Mouse (Mus musculus) limb, embryonic 14.5 days (tissue): ENCODE data around the gene Tnc. TPM values are rescaled to one million over a fixed set of nuclear protein-coding genes. Genes with fewer than 3 reads are reported as not detected.
"Not testable (repeated sequence)": the region's sequence is repeated elsewhere in the genome, so short reads cannot be mapped to it uniquely, and the experiment has no call there.

ENCODE experiments used
- ATAC-seq: fragments of 200-750 bp; cut with Nextera tagmentation; 2 replicates; pipeline ENCODE4 v1.8.0; 2017; ENCODE audit warnings: low read depth, moderate number of reproducible peaks, moderate TSS enrichment; ENCODE audit not compliant: low FRiP score
- DNase-seq: peaks from one replicate; pipeline ENCODE4 v3.0.0-alpha.2; 2015; ENCODE audit warnings: low spot score
- H3K27ac ChIP-seq: fragments of 300-500 bp; sonication (generic); replicated peaks from 2 replicates; pipeline ENCODE4 v1.5.1; 2014; ENCODE audit warnings: low read depth, mild to moderate bottlenecking, low read length, moderate library complexity, mixed read lengths
- H3K27me3 ChIP-seq: fragments of 300-500 bp; sonication (generic); 2 replicates; pipeline ENCODE4 v1.6.1; 2014; ENCODE audit warnings: low read length, mixed read lengths; ENCODE audit not compliant: control insufficient read depth, insufficient read depth
- H3K36me3 ChIP-seq: fragments of 300-500 bp; sonication (generic); 2 replicates; pipeline ENCODE4 v1.6.1; 2014; ENCODE audit warnings: mild to moderate bottlenecking, low read length, moderate library complexity, mixed read lengths; ENCODE audit not compliant: control insufficient read depth, insufficient read depth
- H3K4me1 ChIP-seq: fragments of 300-500 bp; sonication (generic); 2 replicates; pipeline ENCODE4 v1.6.1; 2014; ENCODE audit warnings: antibody characterized with exemption, low read length, mixed read lengths; ENCODE audit not compliant: control insufficient read depth, insufficient read depth
- H3K4me2 ChIP-seq: fragments of 300-500 bp; sonication (generic); replicated peaks from 2 replicates; pipeline ENCODE4 v1.6.1; 2014; ENCODE audit warnings: low read depth, mild to moderate bottlenecking, low read length, moderate library complexity; ENCODE audit not compliant: severe bottlenecking
- H3K4me3 ChIP-seq: fragments of 300-500 bp; sonication (generic); replicated peaks from 2 replicates; pipeline ENCODE4 v1.5.1; 2014; ENCODE audit warnings: low read length
- H3K9ac ChIP-seq: fragments of 300-500 bp; sonication (generic); 2 replicates; pipeline ENCODE4 v1.6.1; 2014; ENCODE audit warnings: mild to moderate bottlenecking, low read depth, low read length, moderate library complexity; ENCODE audit not compliant: severe bottlenecking
- H3K9me3 ChIP-seq: fragments of 300-500 bp; sonication (generic); 2 replicates; pipeline ENCODE4 v1.6.1; 2016; ENCODE audit warnings: low read length; ENCODE audit not compliant: control insufficient read depth
- POLR2A ChIP-seq: fragments of 200-500 bp; IDR thresholded peaks from 2 replicates; pipeline ENCODE4 v1.8.0; 2012; ENCODE audit warnings: inconsistent platforms, mild to moderate bottlenecking, moderate library complexity, borderline replicate concordance; ENCODE audit not compliant: insufficient read depth, insufficient read length; ENCODE audit errors: extremely low read depth
- WGBS: fragments of 180-500 bp; shearing (Covaris S2); extraction: QIAGEN DNeasy Blood & Tissue Kit; methylation state at CpG from one replicate; pipeline ENCODE4 v1.1.7; 2014; 5-methylcytosine and 5-hydroxymethylcytosine counted together
- polyA plus RNA-seq, 2 experiments: library from polyadenylated mRNA; depleted of rRNA in 1 of 2; stranded (reverse) in 1 of 2; unstranded in 1 of 2; fragments of >200 nt; fragmentation: Nextera tagmentation in 1 of 2; extraction: Ambion mirVana in 1 of 2; gene quantifications; 2 replicates each; pipeline versions ENCODE4 v1.2.1 to v1.2.3; 2012 to 2014

The Tnc gene
- polyA plus RNA-seq, 2 experiments: 58.2 to 73.8 TPM

DNA sequence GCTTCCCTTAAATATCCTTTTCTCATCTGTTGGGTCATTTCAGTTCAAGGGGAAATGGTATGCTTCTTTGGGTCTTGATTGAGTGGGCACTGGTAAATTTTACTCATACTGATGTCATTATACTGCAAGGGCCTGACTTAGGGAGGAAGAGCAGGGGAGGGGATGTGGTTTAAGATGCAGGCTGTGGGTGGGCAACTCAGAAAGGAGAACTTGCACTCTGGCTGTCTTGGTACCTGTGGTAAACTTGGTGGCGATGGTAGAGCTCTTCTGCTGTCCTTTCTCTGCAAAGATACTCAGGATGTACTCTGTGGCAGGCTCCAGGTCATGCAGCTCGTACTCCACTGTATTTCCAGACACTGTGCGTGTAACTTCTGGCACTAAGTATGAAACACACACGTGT is 75.9 kb downstream of the Tnc start:
- WGBS: 82% methylated on average over 4 of the region's 4 CpGs
- no peak for ATAC-seq
- Histone ChIP-seq H3K9ac (no peak overlapping the region), H3K4me1 (no peaks in the 10 kb centered on the region), H3K36me3 (peaks cover 38% of the 10 kb centered on the region), H3K9me3 (no peaks in the 10 kb centered on the region), H3K4me2 (no peak overlapping the region), H3K27ac (no peak overlapping the region), H3K4me3 (no peak overlapping the region), H3K27me3 (no peaks in the 10 kb centered on the region)
- no peak for TF ChIP-seq POLR2A
- DNase-seq: no peak

DNA sequence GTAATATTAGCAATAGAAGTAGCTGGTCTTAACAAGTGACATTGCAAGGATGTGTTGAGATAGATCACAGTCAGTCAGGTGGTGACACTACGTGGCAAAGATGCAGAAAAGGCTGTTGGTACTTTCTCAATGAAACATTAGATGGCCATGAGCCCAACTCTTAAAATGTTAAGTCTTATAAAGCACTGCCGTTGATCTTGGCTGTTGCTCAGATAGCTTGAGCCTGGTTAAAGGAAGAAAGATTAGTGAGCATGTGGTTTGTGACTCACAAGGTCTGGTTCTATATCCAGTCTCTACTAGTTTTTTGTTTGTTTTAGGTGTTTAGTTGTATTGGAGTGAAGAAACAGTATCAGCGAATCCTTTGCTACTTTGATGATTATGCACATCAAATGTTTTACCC is 76.9 kb downstream of the Tnc start:
- H3K27ac ChIP-seq: no peak overlapping the region
- no peak overlapping the region for H3K4me3 ChIP-seq
- WGBS: 81% methylated on average over 3 of the region's 3 CpGs
- no peaks in the 10 kb centered on the region for H3K27me3 ChIP-seq
- no peak for TF ChIP-seq POLR2A
- H3K4me1 ChIP-seq: no peaks in the 10 kb centered on the region
- DNase-seq (no peak), ATAC-seq (no peak)
- H3K9ac ChIP-seq: no peak overlapping the region
- no peaks in the 10 kb centered on the region for H3K9me3 ChIP-seq
- peaks cover 44% of the 10 kb centered on the region for H3K36me3 ChIP-seq
- no peak overlapping the region for H3K4me2 ChIP-seq

DNA sequence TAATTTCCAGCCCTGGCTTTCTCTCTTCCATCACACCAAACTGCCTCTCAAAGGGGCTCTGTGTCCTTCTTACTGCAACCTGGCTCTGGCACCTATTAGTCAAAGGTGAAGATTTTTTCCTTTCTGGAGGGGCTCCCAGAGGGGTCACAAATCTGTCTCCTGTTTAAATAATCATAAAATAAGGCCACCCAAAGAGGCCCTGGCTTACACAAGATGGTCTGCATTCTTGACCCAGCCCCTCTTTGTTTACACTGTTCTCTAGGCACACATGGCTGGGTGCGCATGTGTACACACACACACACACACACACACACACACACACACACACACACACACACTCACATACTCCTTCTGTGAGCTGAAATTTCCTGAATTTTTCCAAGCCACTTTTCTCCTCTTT is 83.4 kb downstream of the Tnc start:
- H3K36me3 ChIP-seq: peaks cover 41% of the 10 kb centered on the region
- no peaks in the 10 kb centered on the region for H3K4me1 ChIP-seq
- TF ChIP-seq POLR2A: no peak
- peak; percentile 55; the same call in 1 of the 2 replicates for ATAC-seq
- H3K9ac ChIP-seq: no peak overlapping the region
- no peaks in the 10 kb centered on the region for H3K27me3 ChIP-seq
- no peak overlapping the region for H3K4me2 ChIP-seq
- peak; percentile 15 for DNase-seq
- WGBS: 50% methylated on average over 1 of the region's 1 CpGs
- H3K4me3 ChIP-seq: no peak overlapping the region
- no peaks in the 10 kb centered on the region for H3K9me3 ChIP-seq
- H3K27ac ChIP-seq: no peak overlapping the region

DNA sequence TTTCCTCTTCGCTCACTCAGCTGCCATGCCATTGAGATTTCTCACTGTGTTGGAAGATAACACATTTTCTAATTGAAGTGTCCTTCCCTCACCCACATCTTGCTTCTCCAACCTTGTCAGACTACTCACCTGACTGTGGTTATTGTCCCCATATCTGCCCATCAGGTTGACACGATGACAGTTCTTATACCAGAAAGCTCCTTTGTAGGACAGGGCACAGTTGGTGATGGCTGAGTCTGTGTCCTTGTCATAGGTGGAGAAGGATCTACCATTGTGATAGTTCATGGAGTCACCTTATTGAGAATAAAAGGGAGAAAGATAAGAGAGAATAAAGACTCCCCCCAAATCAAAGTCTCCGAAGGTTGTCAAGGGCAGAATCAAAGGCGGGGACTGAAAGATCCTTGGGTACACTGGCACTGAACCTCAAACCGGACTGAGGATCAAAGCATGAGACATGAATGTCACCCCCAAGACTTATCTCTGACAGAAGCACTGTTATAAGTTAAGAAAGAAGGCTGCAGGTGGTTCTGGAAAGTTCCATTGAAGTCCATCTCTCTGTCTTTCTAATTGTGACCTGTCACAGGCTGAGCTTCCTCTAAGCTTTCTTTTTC is 84.9 kb downstream of the Tnc start:
- WGBS: 90% methylated on average over 5 of the region's 5 CpGs
- H3K9ac ChIP-seq: no peak overlapping the region
- H3K36me3 ChIP-seq: peaks cover 37% of the 10 kb centered on the region
- ATAC-seq (no peak), DNase-seq (no peak)
- no peak overlapping the region for H3K27ac ChIP-seq
- TF ChIP-seq POLR2A: no peak
- H3K27me3 ChIP-seq: no peaks in the 10 kb centered on the region
- H3K4me3 ChIP-seq: no peak overlapping the region
- H3K9me3 ChIP-seq: no peaks in the 10 kb centered on the region
- H3K4me1 ChIP-seq: no peaks in the 10 kb centered on the region
- H3K4me2 ChIP-seq: no peak overlapping the region

DNA sequence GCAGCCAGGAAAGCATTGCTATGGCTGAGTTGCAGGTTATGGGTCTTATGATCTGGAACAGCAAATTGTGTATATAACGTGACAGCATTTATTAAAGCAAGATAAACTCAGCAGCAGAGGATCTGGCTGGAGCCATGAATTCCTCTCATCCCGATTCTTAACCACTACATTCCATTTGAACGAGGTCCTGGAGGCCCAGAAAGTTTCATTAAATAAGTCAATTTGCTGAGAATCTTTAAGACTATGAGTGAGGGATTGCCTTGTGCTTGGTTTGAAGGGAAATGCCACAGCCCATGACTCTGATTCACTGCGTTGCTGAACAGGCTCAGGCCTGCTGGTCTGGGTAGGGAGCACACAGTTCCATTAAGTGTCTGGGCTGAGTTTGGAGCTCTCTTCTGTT is 88.2 kb downstream of the Tnc start:
- H3K27ac ChIP-seq: no peak overlapping the region
- TF ChIP-seq POLR2A: no peak
- 67% methylated on average over 4 of the region's 4 CpGs for WGBS
- H3K27me3 ChIP-seq: no peaks in the 10 kb centered on the region
- H3K4me3 ChIP-seq: no peak overlapping the region
- H3K36me3 ChIP-seq: peaks cover 11% of the 10 kb centered on the region
- H3K4me2 ChIP-seq: no peak overlapping the region
- ATAC-seq (no peak), DNase-seq (no peak)
- no peak overlapping the region for H3K9ac ChIP-seq
- H3K9me3 ChIP-seq: no peaks in the 10 kb centered on the region
- H3K4me1 ChIP-seq: no peaks in the 10 kb centered on the region

DNA sequence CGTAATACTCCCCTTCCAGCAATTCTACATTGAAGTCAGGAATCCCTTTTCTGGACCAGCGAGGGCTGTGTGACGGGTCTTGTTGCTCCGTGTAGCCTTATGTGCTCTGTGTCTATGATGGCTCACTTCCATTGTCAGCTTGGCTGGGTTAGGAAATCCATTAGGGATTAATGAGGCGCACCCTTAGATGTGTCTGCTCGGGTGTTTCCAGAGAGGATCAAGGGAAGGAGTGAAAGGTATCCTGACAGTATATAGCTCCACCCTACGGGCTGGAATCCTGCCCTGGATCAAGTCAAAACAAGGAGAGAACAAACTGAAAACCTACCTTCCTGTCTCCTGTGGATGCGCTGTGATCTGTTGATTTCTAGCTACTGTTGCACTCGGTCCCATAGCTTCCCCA is 96.8 kb downstream of the Tnc start:
- H3K27ac ChIP-seq: no peak overlapping the region

DNA sequence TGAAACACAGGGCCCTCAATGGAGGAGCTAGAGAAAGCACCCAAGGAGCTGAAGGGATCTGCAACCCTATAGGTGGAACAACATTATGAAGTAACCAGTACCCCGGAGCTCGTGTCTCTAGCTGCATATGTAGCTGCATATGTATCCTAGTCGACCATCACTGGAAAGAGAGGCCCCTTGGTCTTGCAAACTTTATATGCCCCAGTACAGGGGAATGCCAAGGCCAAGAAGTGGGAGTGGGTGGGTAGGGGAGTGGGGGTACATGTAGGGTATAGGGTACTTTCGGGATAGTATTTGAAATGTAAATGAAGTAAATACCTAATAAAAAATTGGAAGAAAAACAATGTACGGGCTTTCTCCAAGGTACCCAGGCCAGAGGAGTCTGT is 98.1 kb downstream of the Tnc start:
- H3K36me3 ChIP-seq, DNase-seq, H3K27ac ChIP-seq, H3K9ac ChIP-seq, H3K4me3 ChIP-seq, H3K4me2 ChIP-seq, ATAC-seq, H3K4me1 ChIP-seq, H3K9me3 ChIP-seq, H3K27me3 ChIP-seq: not testable (repeated sequence)
- WGBS: 87% methylated on average over 5 of the region's 5 CpGs

More for the DNA sequence above, 96.8 kb downstream of the Tnc start:
- TF ChIP-seq POLR2A: no peak
- 85% methylated on average over 9 of the region's 9 CpGs for WGBS
- H3K36me3 ChIP-seq: no peaks in the 10 kb centered on the region
- H3K4me3 ChIP-seq: no peak overlapping the region
- H3K9me3 ChIP-seq: no peaks in the 10 kb centered on the region
- no peak overlapping the region for H3K4me2 ChIP-seq
- H3K4me1 ChIP-seq: no peaks in the 10 kb centered on the region
- DNase-seq (no peak), ATAC-seq (no peak)
- H3K9ac ChIP-seq: no peak overlapping the region
- no peaks in the 10 kb centered on the region for H3K27me3 ChIP-seq
